Mouse (Mus musculus): ENCODE data around the gene Rftn1. TPM values are rescaled to one million over a fixed set of nuclear protein-coding genes. Genes with fewer than 3 reads are reported as not detected.

The Rftn1 gene
- polyA plus RNA-seq, 1 experiment = not detected

GRCm38 (mm10) chr17:49951856-49952607 lies 238.4 kb downstream of the Rftn1 start:
- TF ChIP-seq POLR2A (IDR thresholded peaks at IDR 0.05; ENCODE audit: insufficient read depth, low read depth, low read length) (no peak), CTCF (IDR thresholded peaks at IDR 0.05; ENCODE audit: insufficient read depth, low read depth, low read length) (no peak)
- Histone ChIP-seq H3K27ac (ENCODE audit: insufficient read depth, low read depth, low read length) (no peak overlapping the region), H3K4me3 (ENCODE audit: insufficient read depth, low read depth, low read length) (peak overlapping the region; percentile 38), H3K4me1 (ENCODE audit: control insufficient read depth, insufficient read depth, low read length) (peaks cover 3% of the 10 kb centered on the region)
- 11% methylated on average over 22 of the region's 22 CpGs for WGBS

- no peak for TF ChIP-seq CTCF (IDR thresholded peaks at IDR 0.05; ENCODE audit: insufficient read depth, low read depth, low read length)
- TF ChIP-seq POLR2A (IDR thresholded peaks at IDR 0.05; ENCODE audit: insufficient read depth, low read depth, low read length) = no peak
- 3% methylated on average over 7 of the region's 7 CpGs for WGBS
- peaks cover 3% of the 10 kb centered on the region for H3K4me1 ChIP-seq (ENCODE audit: control insufficient read depth, insufficient read depth, low read length)
- no peak overlapping the region for H3K27ac ChIP-seq (ENCODE audit: insufficient read depth, low read depth, low read length)
- no peak overlapping the region for H3K4me3 ChIP-seq (ENCODE audit: insufficient read depth, low read depth, low read length)
These were observed 239.0 kb downstream of the Rftn1 start for GRCm38 (mm10) chr17:49951491-49951855.

GRCm38 (mm10) chr17:49942674-49943073 lies 247.8 kb downstream of the Rftn1 start:
- Histone ChIP-seq H3K4me1 (ENCODE audit: control insufficient read depth, insufficient read depth, low read length) (no peaks in the 10 kb centered on the region), H3K27ac (ENCODE audit: insufficient read depth, low read depth, low read length) (no peak overlapping the region), H3K4me3 (ENCODE audit: insufficient read depth, low read depth, low read length) (no peak overlapping the region)
- TF ChIP-seq POLR2A (IDR thresholded peaks at IDR 0.05; ENCODE audit: insufficient read depth, low read depth, low read length) (no peak), CTCF (IDR thresholded peaks at IDR 0.05; ENCODE audit: insufficient read depth, low read depth, low read length) (no peak)
- WGBS = 74% methylated on average over 6 of the region's 6 CpGs

Other genes starting within 250 kb of the Rftn1 start
- not detected in 2 replicates for gene Dazl, start 103.0 kb upstream of the Rftn1 start, polyA plus RNA-seq (2012; ENCODE audit: insufficient read depth, insufficient read length, low replicate concordance, missing spikeins)